Mouse (Mus musculus): ENCODE results near the gene Cdca8.

DNA sequence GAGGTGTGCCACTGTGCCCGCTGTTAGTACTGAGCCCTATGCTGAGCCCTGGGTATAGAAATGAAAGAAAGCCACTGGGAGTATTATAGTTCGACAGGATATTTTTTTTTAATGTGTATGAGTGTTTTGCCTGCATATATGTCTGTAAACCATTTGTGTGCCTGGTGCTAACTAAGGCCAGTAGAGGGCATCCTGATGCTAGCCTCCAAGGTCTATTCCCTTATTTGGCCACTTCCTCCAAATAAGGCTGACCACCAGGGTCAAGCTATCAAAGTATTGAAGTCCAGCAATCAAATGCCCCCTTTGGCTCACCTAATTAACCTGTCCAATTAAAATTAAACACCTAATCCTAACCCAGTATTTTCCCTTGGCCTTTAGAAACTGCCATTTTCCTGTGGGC, 5.8 kb upstream of the Cdca8 start:
- no peak for TF ChIP-seq CTCF (IDR thresholded peaks at IDR 0.05; ENCODE audit: low read depth, low read length)
- TF ChIP-seq TAL1 (conservative IDR thresholded peaks at IDR 0.05; ENCODE audit: low read depth, low read length): no peak
- TF ChIP-seq POLR2AphosphoS5 (IDR thresholded peaks at IDR 0.05; ENCODE audit: insufficient replicate concordance, low read depth, low read length): no peak

Data from G1E (cell line).